Mouse (Mus musculus) left cerebral cortex, adult 8-10 months (tissue): ENCODE measurements at regions not wholly inside any gene's neighbourhood (a gene's known extent, or its start where the extent isn't known, plus 50 kb on each side); places are given as distances from the start of the nearest gene placed in this dataset.

Experiments used
- DNase-seq, 2 experiments: peaks; one replicate each; pipeline ENCODE4 v3.0.0; 2022; ENCODE audit warnings: low spot score in 2 of 2

- no peak for DNase-seq
Measured at GRCm38 (mm10) chr5:42364116-42364515, 296.4 kb downstream of the Gm16223 start.

GRCm38 (mm10) chr5:42387959-42388358 lies 320.2 kb downstream of the Gm16223 start:
- peak in 1 of 2 experiments; percentile 28 for DNase-seq

- DNase-seq = no peak
Measured at GRCm38 (mm10) chr5:42396695-42397094, 328.9 kb downstream of the Gm16223 start.

- no peak for DNase-seq
Measured at GRCm38 (mm10) chr5:42409981-42410380, 342.2 kb downstream of the Gm16223 start.

GRCm38 (mm10) chr5:42412296-42412695 lies 344.5 kb downstream of the Gm16223 start:
- no peak for DNase-seq

GRCm38 (mm10) chr5:42425902-42426301 lies 358.1 kb downstream of the Gm16223 start:
- no peak for DNase-seq

GRCm38 (mm10) chr5:42433147-42433546 lies 365.4 kb downstream of the Gm16223 start:
- no peak for DNase-seq

- no peak for DNase-seq
Measured at GRCm38 (mm10) chr5:42448644-42449043, 380.9 kb downstream of the Gm16223 start.

- DNase-seq = no peak
Measured at GRCm38 (mm10) chr5:42449581-42449980, 381.8 kb downstream of the Gm16223 start.

- no peak for DNase-seq
Measured at GRCm38 (mm10) chr5:42453707-42454106, 385.9 kb downstream of the Gm16223 start.

GRCm38 (mm10) chr5:42461195-42461594 lies 393.4 kb downstream of the Gm16223 start:
- DNase-seq = no peak

GRCm38 (mm10) chr5:42464814-42465213 lies 397.1 kb downstream of the Gm16223 start:
- no peak for DNase-seq

GRCm38 (mm10) chr5:42473493-42473892 lies 405.7 kb downstream of the Gm16223 start:
- DNase-seq = no peak

GRCm38 (mm10) chr5:42502124-42502801 lies 434.5 kb downstream of the Gm16223 start:
- no peak for DNase-seq

- DNase-seq = no peak
Measured at GRCm38 (mm10) chr5:42502802-42503136, 435.0 kb downstream of the Gm16223 start.

GRCm38 (mm10) chr5:42509200-42509599 lies 441.4 kb downstream of the Gm16223 start:
- no peak for DNase-seq

- no peak for DNase-seq
Measured at GRCm38 (mm10) chr5:42523116-42524113, 455.7 kb downstream of the Gm16223 start.

- DNase-seq = no peak
Measured at GRCm38 (mm10) chr5:42525431-42525830, 457.7 kb downstream of the Gm16223 start.

- no peak for DNase-seq
Measured at GRCm38 (mm10) chr5:42560537-42560936, 492.8 kb downstream of the Gm16223 start.

GRCm38 (mm10) chr5:42563406-42563805 lies 495.6 kb downstream of the Gm16223 start:
- no peak for DNase-seq

- DNase-seq = no peak
Measured at GRCm38 (mm10) chr5:42575971-42576370, 508.2 kb downstream of the Gm16223 start.

GRCm38 (mm10) chr5:42578208-42578844 lies 510.6 kb downstream of the Gm16223 start:
- DNase-seq = no peak
